Mouse (Mus musculus) heart, adult 2 months (tissue): Measurements from ENCODE around the gene Ccr8.

ENCODE experiments used
- CTCF ChIP-seq: fragments of 200-600 bp; IDR thresholded peaks from 2 replicates; pipeline ENCODE4 v1.8.1; 2022; ENCODE audit warnings: antibody characterized with exemption, mild to moderate bottlenecking, moderate library complexity
- POLR2A ChIP-seq: fragments of 200-500 bp; IDR thresholded peaks from 2 replicates; pipeline ENCODE4 v1.6.1; 2011; ENCODE audit warnings: mild to moderate bottlenecking, low read depth, low read length, control low read depth; ENCODE audit not compliant: insufficient read depth

DNA sequence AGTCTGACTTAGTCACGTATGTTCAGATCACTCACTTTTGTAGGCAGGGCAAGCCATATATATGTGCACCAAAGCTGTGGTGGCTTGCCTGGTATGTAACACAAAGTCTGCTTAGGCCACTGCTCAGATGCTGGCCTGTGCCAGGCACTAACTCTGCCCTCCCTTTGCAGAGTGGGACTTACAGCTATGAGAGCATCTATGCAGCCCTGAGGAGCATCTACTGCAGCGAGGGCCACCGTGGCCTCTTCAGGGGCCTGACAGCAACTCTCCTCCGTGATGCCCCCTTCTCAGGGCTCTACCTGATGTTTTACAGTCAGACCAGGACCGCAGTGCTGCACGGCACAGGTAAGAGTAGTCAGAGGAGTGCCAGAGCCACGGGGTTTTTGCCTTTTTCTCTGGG is 28.6 kb downstream of the Ccr8 start:
- TF ChIP-seq CTCF (no peak), POLR2A (no peak)
